In genomic region chr2:58458820-58459371, GRCm38 (mm10) we compare ENCODE assay signal across 10 mouse cellular contexts. TPM values are rescaled to one million over a fixed set of nuclear protein-coding genes. Genes with fewer than 3 reads are reported as not detected.
A peak's percentile ranks its signal among the peaks of the same experiment; 100 is the strongest.
DNase-seq lines count a peak whose midpoint lies in the region; ATAC-seq lines count a peak whose summit lies in the region.
"Had no signal": no experiment of that assay in that cellular context is flagged by ENCODE, and none has a peak within 500 bp of the region (broad histone marks: within the 10 kb centered on the region; RNA-seq: fewer than 3 reads in every experiment).

No protein-coding gene starts in this region.

- no peaks in the 10 kb centered on the region for H3K9me3 ChIP-seq in forebrain, embryonic 14.5 days (replicated peaks; ENCODE audit: control insufficient read depth, low read length)

- 84% methylated on average over 14 of the region's 14 CpGs for WGBS in forebrain, embryonic 14.5 days

- H3K4me1 ChIP-seq in forebrain, embryonic 14.5 days (ENCODE audit: control insufficient read depth, insufficient read depth, low read length), result no peaks in the 10 kb centered on the region

- no peak overlapping the region for H3K9ac ChIP-seq in forebrain, embryonic 14.5 days (ENCODE audit: low read length)

- no peaks in the 10 kb centered on the region for H3K27me3 ChIP-seq in forebrain, embryonic 14.5 days (replicated peaks; ENCODE audit: control insufficient read depth, insufficient read depth, low read length)

- H3K4me3 ChIP-seq in forebrain, embryonic 14.5 days (ENCODE audit: low read depth, low read length), result no peak overlapping the region

- intact Hi-C loops in gastrocnemius, postnatal 14 days (cut with DNase I; ENCODE audit: low total_unique reads), result loop anchor here (5.0 kb wide), 1 partner anchor 208 kb away; no protein-coding TSS in a partner anchor

- peak; percentile 24 for DNase-seq in gastrocnemius, postnatal 10 days
- DNase-seq in gastrocnemius, postnatal 14 days, result no peak
- peak; percentile 59 for DNase-seq in right cerebral cortex, adult 18-20 months
- DNase-seq in right cerebral cortex, postnatal 36 days (ENCODE audit: low spot score in 2 of 2), result no peak
- DNase-seq in layer of hippocampus, postnatal 10 days (ENCODE audit: low spot score in 2 of 2), result peak; percentile 59 to 69
- peak; percentile 68 for DNase-seq in right cerebral cortex, postnatal 14 days
- no peak for DNase-seq in forebrain, embryonic 14.5 days (ENCODE audit: low spot score)

- no peak overlapping the region for H3K4me2 ChIP-seq in forebrain, embryonic 14.5 days (ENCODE audit: low read length)

- peak; percentile 60 for ATAC-seq in cerebellum, adult (ENCODE audit: insufficient number of reproducible peaks, low FRiP score, low TSS enrichment)
- ATAC-seq in forebrain, embryonic 14.5 days, result no peak

- H3K36me3 ChIP-seq in forebrain, embryonic 14.5 days (ENCODE audit: control insufficient read depth, insufficient read depth, low read length), result peaks cover 41% of the 10 kb centered on the region

- H3K27ac ChIP-seq in forebrain, embryonic 14.5 days (ENCODE audit: low read depth, low read length), result no peak overlapping the region

RNA-seq across cellular contexts. Expression of gene Gm17409, which starts 11.0 kb away (rescaled TPM):
- not detected for total RNA-seq in gastrocnemius, postnatal 10 days (2021)
- not detected for total RNA-seq in gastrocnemius, postnatal 14 days (2021)
- total RNA-seq in layer of hippocampus, postnatal 10 days (2021), result not detected
- not detected in 2 replicates for polyA plus RNA-seq in forebrain, embryonic 14.5 days (2014; fragmentation: Nextera tagmentation; extraction: Ambion mirVana)
- polyA plus RNA-seq: heart, embryonic 14.5 days; stomach, embryonic 16.5 days had no signal

Comparison
In these comparisons a context has a peak if more than half of its experiments do, and no peak if none do; other contexts are left out.
1. DNase-seq: peak in gastrocnemius, postnatal 10 days (single experiment), right cerebral cortex, adult 18-20 months (single experiment), layer of hippocampus, postnatal 10 days (2 of 2) and right cerebral cortex, postnatal 14 days (single experiment); none in gastrocnemius, postnatal 14 days (single experiment), right cerebral cortex, postnatal 36 days (0 of 2) and forebrain, embryonic 14.5 days (single experiment).